Comparison of ENCODE assay signal across 24 mouse cellular contexts in the genomic region with DNA sequence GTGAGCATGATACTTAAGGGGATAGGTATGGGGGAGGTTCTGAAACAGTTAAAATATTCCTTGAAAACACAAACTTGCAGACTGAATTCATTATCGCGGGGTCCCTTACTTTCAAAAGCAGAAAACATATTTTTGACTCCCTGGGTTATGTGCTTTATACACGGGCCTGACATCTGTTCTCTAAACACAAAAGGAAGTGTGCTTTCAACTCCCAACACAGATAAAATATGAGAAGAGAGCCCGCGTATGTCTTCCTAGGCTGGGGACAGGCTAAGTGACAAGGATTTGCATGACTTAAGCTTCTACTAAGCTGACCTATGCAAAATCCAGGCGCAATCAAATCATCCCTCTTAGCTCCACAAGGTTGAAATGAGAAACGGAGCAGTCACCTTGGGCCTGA.
DNase-seq lines count a peak whose midpoint lies in the region; ATAC-seq and TF ChIP-seq lines count a peak whose summit lies in the region.
"Had no signal": no experiment of that assay in that cellular context is flagged by ENCODE, and none has a peak within 500 bp of the region (broad histone marks: within the 10 kb centered on the region; RNA-seq: fewer than 3 reads in every experiment).

No protein-coding gene starts in this region.

- TF ChIP-seq CTCF in liver, postnatal 0 days (IDR thresholded peaks at IDR 0.05; ENCODE audit: low read depth) = no peak
- no peak for TF ChIP-seq CTCF in thymus, adult 2 months (IDR thresholded peaks at IDR 0.05; ENCODE audit: borderline replicate concordance, control insufficient read depth, extremely low read depth, insufficient read depth, low read length, poor library complexity)

- no peaks in the 10 kb centered on the region for H3K27me3 ChIP-seq in erythroblast, embryonic 14.5 days (ENCODE audit: control insufficient read depth)
- no peaks in the 10 kb centered on the region for H3K27me3 ChIP-seq in liver, embryonic 13.5 days
- no peaks in the 10 kb centered on the region for H3K27me3 ChIP-seq in liver, postnatal 0 days (ENCODE audit: insufficient read depth, low read length)
- no peaks in the 10 kb centered on the region for H3K27me3 ChIP-seq in thymus, adult 2 months (ENCODE audit: control insufficient read depth, insufficient read depth, low read length)
- no peaks in the 10 kb centered on the region for H3K27me3 ChIP-seq in midbrain, embryonic 14.5 days (ENCODE audit: control insufficient read depth, insufficient read depth, low read length)
- H3K27me3 ChIP-seq: embryonic facial prominence, embryonic 12.5 days; heart, embryonic 13.5 days; hindbrain, embryonic 15.5 days; Patski had no signal

- TF ChIP-seq EP300 in liver, postnatal 0 days (IDR thresholded peaks at IDR 0.05; ENCODE audit: low read depth) = no peak

- peak overlapping the region; percentile 63 for H3K4me2 ChIP-seq in liver, embryonic 13.5 days
- H3K4me2 ChIP-seq in liver, postnatal 0 days (ENCODE audit: low read depth, low read length) = peak overlapping the region; percentile 63
- no peak overlapping the region for H3K4me2 ChIP-seq in midbrain, embryonic 14.5 days (ENCODE audit: low read length)
- H3K4me2 ChIP-seq: embryonic facial prominence, embryonic 12.5 days; hindbrain, embryonic 15.5 days had no signal

- peak; percentile 17 for DNase-seq in c-Kit-positive CD71-positive TER-119-negative erythroid progenitor cells, embryonic 14.5 days (ENCODE audit: low read depth)
- no peak for DNase-seq in liver, embryonic 13.5 days
- DNase-seq in liver, postnatal 0 days = no peak
- no peak for DNase-seq in thymus, adult 2 months
- no peak for DNase-seq in adrenal gland, postnatal 4 days (ENCODE audit: low spot score in 2 of 2)
- DNase-seq in midbrain, embryonic 14.5 days = no peak
- DNase-seq: adrenal gland, postnatal 14 days; B cell, adult 2 months; cerebellum, adult 2 months; cerebellum, postnatal 14 days; gastrocnemius, postnatal 36 days; heart, adult 11 months; heart, postnatal 36 days had no signal

- no peak for ATAC-seq in erythroblast, adult 5-6 weeks (replicated peaks; ENCODE audit: low FRiP score, poor library complexity, severe bottlenecking)
- ATAC-seq in liver, embryonic 13.5 days (ENCODE audit: low read depth) = no peak
- ATAC-seq in liver, postnatal 0 days = no peak
- no peak for ATAC-seq in midbrain, embryonic 14.5 days (ENCODE audit: low FRiP score, low TSS enrichment)
- ATAC-seq: activated CD4-positive, CD25-positive, alpha-beta regulatory T cell, adult 4 months; CD4-positive, CD25-positive, alpha-beta regulatory T cell, adult 4 months; forebrain, embryonic 14.5 days; Patski had no signal

- peak overlapping the region; percentile 58; the same call in 1 of the 2 replicates for H3K9ac ChIP-seq in liver, embryonic 13.5 days
- no peak overlapping the region for H3K9ac ChIP-seq in liver, postnatal 0 days (replicated peaks)
- no peak overlapping the region for H3K9ac ChIP-seq in midbrain, embryonic 14.5 days (replicated peaks; ENCODE audit: low read length)
- H3K9ac ChIP-seq: embryonic facial prominence, embryonic 12.5 days; heart, embryonic 13.5 days; hindbrain, embryonic 15.5 days had no signal

- H3K9me3 ChIP-seq in erythroblast, embryonic 14.5 days (ENCODE audit: control insufficient read depth, low read length) = no peaks in the 10 kb centered on the region
- no peaks in the 10 kb centered on the region for H3K9me3 ChIP-seq in liver, embryonic 13.5 days (replicated peaks)
- no peaks in the 10 kb centered on the region for H3K9me3 ChIP-seq in liver, postnatal 0 days (ENCODE audit: low read length)
- no peaks in the 10 kb centered on the region for H3K9me3 ChIP-seq in midbrain, embryonic 14.5 days (ENCODE audit: control insufficient read depth, low read length)
- H3K9me3 ChIP-seq: embryonic facial prominence, embryonic 12.5 days; forebrain, embryonic 10.5 days; G1E; heart, embryonic 13.5 days; hindbrain, embryonic 15.5 days had no signal

- H3K4me1 ChIP-seq in erythroblast, embryonic 14.5 days (ENCODE audit: control insufficient read depth) = peaks cover 51% of the 10 kb centered on the region
- H3K4me1 ChIP-seq in liver, embryonic 13.5 days (replicated peaks) = peaks cover 48% of the 10 kb centered on the region
- peaks cover 32% of the 10 kb centered on the region for H3K4me1 ChIP-seq in liver, postnatal 0 days (ENCODE audit: insufficient read depth)
- no peaks in the 10 kb centered on the region; the same call in 1 of the 2 replicates for H3K4me1 ChIP-seq in thymus, adult 2 months (replicated peaks; ENCODE audit: control insufficient read depth, insufficient read depth, low read length)
- no peaks in the 10 kb centered on the region for H3K4me1 ChIP-seq in midbrain, embryonic 14.5 days (ENCODE audit: control insufficient read depth, insufficient read depth, low read length)
- H3K4me1 ChIP-seq: hindbrain, embryonic 15.5 days had no signal

- no peak for TF ChIP-seq POLR2A in thymus, adult 2 months (IDR thresholded peaks at IDR 0.05; ENCODE audit: control insufficient read depth, extremely low read depth, insufficient read depth, low read length, poor library complexity)

- peak overlapping the region; percentile 90 for H3K27ac ChIP-seq in liver, embryonic 13.5 days
- peak overlapping the region; percentile 74 for H3K27ac ChIP-seq in liver, postnatal 0 days (ENCODE audit: low read depth)
- H3K27ac ChIP-seq in thymus, adult 2 months (ENCODE audit: control insufficient read depth, insufficient read depth, low read length) = no peak overlapping the region
- no peak overlapping the region for H3K27ac ChIP-seq in midbrain, embryonic 14.5 days (replicated peaks; ENCODE audit: low read depth, low read length)
- H3K27ac ChIP-seq: embryonic facial prominence, embryonic 12.5 days; forebrain, embryonic 10.5 days; heart, embryonic 13.5 days; hindbrain, embryonic 15.5 days had no signal

- 38% methylated on average over 7 of the region's 7 CpGs for WGBS in liver, embryonic 13.5 days (ENCODE audit: insufficient replicate concordance)
- 39% methylated on average over 7 of the region's 7 CpGs for WGBS in liver, postnatal 0 days (ENCODE audit: insufficient replicate concordance)
- 57% methylated on average over 7 of the region's 7 CpGs for WGBS in thymus, adult 2 months
- 68% methylated on average over 7 of the region's 7 CpGs for WGBS in midbrain, embryonic 14.5 days

- no peaks in the 10 kb centered on the region; the same call in 1 of the 2 replicates for H3K36me3 ChIP-seq in erythroblast, embryonic 14.5 days (ENCODE audit: control insufficient read depth)
- H3K36me3 ChIP-seq in liver, embryonic 13.5 days = no peaks in the 10 kb centered on the region
- no peaks in the 10 kb centered on the region for H3K36me3 ChIP-seq in liver, postnatal 0 days (replicated peaks; ENCODE audit: insufficient read depth, low read length)
- H3K36me3 ChIP-seq in thymus, adult 2 months (ENCODE audit: control insufficient read depth, insufficient read depth, low read length) = no peaks in the 10 kb centered on the region
- no peaks in the 10 kb centered on the region for H3K36me3 ChIP-seq in midbrain, embryonic 14.5 days (ENCODE audit: control insufficient read depth, insufficient read depth, low read length)
- H3K36me3 ChIP-seq: embryonic facial prominence, embryonic 12.5 days; forebrain, embryonic 10.5 days; G1E; heart, embryonic 13.5 days; hindbrain, embryonic 15.5 days had no signal

- peak overlapping the region; percentile 50 for H3K4me3 ChIP-seq in erythroblast, embryonic 14.5 days (replicated peaks)
- no peak overlapping the region for H3K4me3 ChIP-seq in liver, embryonic 13.5 days (replicated peaks)
- H3K4me3 ChIP-seq in liver, postnatal 0 days (ENCODE audit: low read depth, low read length) = no peak overlapping the region
- H3K4me3 ChIP-seq in thymus, adult 2 months (ENCODE audit: control insufficient read depth, insufficient read depth, low read length) = no peak overlapping the region
- no peak overlapping the region for H3K4me3 ChIP-seq in midbrain, embryonic 14.5 days (replicated peaks; ENCODE audit: low read depth, low read length)
- H3K4me3 ChIP-seq: embryonic facial prominence, embryonic 12.5 days; forebrain, embryonic 10.5 days; heart, embryonic 13.5 days; hindbrain, embryonic 15.5 days had no signal

Comparison
In these comparisons a context has a peak if more than half of its experiments do, and no peak if none do; other contexts are left out.
1. H3K27ac ChIP-seq: peak in liver, embryonic 13.5 days (single experiment) and liver, postnatal 0 days (single experiment); none in thymus, adult 2 months (single experiment) and midbrain, embryonic 14.5 days (single experiment).